Mouse (Mus musculus) layer of hippocampus, adult 18-20 months (tissue): ENCODE results near the gene Hs2st1. TPM values are rescaled to one million over a fixed set of nuclear protein-coding genes. Genes with fewer than 3 reads are reported as not detected.
A peak's percentile ranks its signal among the peaks of the same experiment; 100 is the strongest.

Experiments
- DNase-seq, 2 experiments: peaks; one replicate each; pipeline ENCODE4 v3.0.0; 2022; ENCODE audit warnings: low spot score in 2 of 2
- total RNA-seq, 2 experiments: library from RNA; stranded (reverse); gene quantifications; 2 replicates each; pipeline ENCODE4 v1.2.3; 2021

Hs2st1 gene
- total RNA-seq, 2 experiments from 2014 or later = 39.6 to 40.0 TPM

DNA sequence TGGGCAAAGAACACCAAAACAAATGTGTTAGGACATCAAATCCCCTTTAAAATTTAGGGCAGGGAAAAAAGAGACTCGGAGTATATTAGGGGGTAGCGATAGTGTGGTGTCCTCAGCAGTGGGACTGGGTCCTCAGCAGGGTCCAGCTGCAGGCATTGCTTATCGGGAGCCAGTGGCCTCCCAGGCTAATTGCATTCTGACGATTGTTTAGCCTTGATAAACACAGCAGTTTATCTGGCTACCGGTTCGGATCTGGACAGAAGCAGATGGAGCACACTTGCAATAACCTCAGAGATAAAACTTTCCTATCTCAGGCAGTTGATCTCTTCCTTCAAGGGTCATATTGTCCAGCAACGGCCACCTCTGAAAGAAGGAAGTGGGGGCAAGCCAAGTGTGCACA, 169.1 kb downstream of the Hs2st1 start:
- no peak for DNase-seq

DNA sequence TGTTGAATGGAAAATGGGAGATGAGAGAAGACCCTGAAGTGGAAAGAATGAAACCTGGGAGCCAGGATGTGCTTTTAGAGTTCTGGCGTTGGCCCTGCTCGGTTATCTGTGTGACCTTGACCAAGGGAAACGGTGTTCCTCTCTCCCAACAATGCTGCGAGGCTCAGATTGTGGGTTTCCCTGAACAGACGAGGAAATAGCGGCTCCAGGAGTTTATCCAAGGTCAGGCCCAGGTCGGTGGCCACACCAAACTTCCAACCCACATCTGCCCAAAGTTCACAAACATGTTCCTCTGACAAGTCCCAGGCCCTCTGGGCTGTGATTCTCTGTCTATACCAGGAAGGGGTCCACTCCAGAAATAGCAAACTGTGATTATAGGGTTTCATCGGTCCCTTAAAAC, 169.6 kb downstream of the Hs2st1 start:
- DNase-seq = no peak

DNA sequence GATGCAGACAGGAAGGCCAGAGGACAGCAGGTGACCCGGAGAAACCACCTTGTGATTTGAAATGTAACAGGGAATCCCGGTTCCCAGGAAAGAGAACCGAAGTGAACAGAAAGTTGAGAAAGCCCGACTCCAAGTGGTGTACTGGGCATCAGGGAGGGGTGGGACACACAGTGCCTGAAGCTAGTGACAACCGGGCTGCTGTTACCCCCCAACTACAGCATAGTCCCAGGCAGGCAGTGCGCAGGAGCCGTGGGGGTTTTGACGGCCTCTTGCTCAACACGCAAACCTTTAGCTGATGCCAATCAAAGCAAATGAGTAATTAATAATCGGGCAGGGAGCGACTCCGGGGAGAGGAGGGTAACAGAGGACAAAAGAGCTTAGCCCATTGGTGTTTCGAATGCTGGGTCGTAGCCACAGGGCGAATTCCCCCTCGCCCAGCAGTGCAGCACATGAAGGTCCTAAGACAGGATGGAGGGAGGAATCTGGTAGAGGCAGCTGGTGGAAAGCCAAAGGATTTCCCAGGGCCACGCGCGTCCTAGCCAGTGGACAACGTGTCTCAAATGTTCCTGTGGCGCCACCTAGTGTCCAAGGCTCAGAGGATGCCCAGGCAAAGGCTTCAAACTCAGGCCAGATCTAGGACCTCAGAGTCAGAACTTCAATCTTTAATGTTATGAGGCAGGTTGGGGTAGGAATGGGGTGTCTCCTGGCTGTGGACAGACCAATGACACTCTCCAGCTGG, 170.5 kb downstream of the Hs2st1 start:
- DNase-seq = peak; percentile 83 to 93

DNA sequence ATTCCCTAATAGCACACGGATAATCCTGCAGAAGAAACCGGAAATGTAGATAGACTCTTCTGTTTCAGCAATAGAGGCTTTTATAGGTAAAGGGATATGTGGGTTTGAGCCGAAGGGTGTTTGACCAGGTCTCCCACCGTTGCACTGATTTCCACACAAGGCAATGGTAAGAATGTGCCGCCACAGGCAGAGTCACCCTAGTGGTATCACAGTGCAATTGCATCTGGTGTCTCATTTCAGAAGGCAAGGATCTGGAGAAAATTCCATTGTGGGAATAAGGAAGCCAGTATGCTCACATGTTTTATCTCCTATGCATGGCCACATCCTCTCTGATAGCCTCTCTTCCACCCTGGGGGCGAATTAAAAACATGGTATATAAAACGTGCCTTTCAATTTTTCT, 171.8 kb downstream of the Hs2st1 start:
- DNase-seq = no peak

DNA sequence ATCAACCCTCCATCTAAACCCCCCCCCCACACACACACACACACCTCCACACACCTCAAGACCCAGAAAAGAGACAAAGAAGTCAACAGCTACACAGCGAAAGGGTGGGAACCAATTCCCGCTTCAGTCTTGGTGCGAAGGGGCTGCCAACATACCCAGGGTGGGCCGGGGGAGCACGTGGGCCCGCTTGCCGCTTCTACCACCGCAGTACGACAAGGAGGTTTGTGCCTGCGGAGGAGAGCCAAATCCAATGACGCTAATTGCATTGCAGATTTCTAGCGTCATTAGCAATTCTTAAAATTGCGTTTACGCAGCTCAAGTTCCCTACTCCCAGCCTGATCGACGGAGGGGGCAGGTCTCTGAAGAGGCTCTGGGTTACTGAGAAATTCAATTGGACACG, 173.5 kb downstream of the Hs2st1 start:
- DNase-seq = no peak

DNA sequence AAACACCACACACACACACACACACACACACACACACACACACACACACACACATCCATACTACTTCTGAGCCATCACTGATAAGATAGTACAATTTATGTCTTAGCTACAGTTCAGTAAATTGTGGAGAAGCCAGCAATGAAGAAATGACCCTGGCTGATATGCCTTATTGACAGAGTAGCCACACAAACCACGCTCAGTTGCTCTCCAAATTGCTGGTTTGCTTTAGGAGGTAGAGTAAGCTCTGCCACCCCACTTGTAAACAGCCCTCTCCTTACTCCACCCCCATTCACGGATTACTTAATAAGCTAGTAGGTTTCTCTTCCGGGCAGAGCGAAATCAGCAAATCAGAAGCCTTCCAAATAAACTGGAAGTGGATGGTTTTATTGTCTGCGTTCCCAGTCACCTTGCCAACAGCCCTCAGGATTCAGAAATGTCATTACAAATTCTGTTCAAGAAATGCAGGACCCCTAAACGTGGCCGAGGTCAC, 175.5 kb downstream of the Hs2st1 start:
- DNase-seq = no peak

DNA sequence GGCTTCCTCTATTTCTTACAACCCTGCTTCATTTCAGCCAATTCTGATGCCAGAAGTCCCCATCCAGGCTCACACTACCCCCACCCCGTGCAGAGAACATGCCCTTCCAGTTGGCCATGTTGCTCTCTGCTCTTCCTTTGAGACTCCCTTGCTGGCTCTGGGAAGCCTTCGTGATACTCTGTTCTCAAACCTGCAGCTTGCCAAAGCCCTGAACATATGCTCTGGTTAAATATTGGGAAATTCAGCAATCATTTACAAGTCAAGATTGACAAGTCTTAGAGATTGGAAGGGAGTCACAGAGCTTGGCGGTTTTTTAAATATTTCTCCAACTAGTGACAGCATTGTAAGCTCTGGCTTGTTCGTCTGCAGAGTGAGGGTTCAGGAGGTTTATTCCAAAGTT, 183.5 kb downstream of the Hs2st1 start:
- DNase-seq = no peak

DNA sequence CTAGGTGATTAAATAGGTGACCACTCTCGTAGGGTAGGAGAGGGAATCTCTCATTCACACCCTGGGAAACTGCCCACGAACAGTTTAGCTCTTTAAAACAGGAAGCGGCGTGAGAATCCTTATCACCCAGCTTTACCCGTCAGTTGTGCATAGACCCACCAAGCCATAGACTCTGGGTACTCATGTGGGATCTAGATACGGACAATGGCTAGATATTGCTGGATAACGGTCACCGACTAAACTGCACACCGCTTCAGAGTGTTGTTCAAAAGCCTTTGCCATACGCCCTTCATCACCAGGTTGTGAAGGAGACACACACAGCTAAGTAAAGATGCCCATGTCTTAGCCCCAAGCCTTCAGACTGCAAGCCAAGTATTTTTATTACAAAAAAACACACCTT, 185.3 kb downstream of the Hs2st1 start:
- no peak for DNase-seq

DNA sequence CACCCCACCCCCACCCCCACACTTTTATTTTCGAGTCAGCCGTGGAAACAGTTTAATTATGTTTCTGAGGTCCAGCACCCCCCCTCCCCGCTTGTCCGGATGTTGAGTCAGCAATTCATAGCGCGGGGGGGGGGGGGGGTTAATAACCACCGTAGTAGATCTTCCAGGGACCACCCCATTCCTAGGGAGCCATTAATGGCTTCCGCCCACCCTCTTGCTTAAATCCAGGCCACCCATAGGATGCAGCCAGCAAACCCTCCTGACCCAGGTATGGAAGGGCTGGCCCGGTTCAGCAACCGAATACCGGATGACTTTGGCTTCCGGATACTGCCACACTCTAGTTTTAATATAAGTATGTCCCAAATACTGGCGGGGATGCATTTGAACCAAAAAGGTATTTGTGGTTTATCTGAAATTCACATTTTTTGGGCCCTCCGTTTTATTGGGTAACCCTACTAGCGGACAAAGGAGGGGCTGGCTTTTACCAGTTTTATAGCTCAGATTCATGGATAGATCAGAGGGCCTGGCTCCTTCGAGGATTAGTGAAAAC, 188.5 kb downstream of the Hs2st1 start:
- DNase-seq = no peak

DNA sequence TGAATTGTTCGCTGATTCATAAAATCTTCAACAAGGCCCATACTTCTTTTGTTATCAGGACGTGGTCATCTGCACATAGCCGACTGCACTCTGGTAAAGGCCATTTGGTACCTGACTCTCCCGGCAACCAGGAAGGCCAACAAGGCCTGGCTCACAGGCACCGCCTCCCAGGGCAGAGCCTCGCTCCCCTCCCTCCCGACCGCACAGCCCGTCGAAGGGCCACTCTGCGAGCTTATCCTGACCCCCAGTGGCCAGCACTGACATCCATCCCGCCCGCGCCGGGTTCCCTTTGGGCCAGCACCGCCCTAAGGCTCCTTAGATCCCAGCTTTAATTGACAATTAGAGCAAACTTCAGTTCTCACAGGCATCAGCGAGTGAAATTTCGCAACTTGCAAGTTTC, 189.1 kb downstream of the Hs2st1 start:
- peak; percentile 40 to 62 for DNase-seq

DNA sequence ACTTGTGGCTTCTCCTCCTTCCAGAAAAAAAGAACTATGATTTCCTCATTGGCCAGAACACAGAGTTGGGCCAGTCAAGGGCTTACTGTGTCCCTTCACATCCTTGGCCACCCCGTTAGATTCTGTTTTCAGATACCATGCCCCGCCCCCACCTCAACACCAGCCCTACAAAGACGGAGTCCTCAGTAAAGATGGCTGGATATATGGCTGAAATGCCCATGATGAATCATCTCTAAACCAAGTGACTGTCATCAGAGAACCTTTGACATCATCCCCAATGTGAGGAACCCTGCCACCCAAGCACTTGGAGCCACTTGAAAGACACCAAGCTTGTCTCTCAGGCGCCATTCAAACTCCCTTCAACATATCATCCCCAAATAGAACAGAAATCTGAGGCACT, 190.2 kb downstream of the Hs2st1 start:
- DNase-seq = no peak

Other genes with a start within 250 kb of the Hs2st1 start
- gene Selenof, start 123 bp upstream of the Hs2st1 start, total RNA-seq = 100 to 1,000 TPM; 210 to 219 TPM
- gene Sh3glb1, start 150.2 kb upstream of the Hs2st1 start, total RNA-seq = 10 to 100 TPM; 53.0 to 54.0 TPM
- gene Clca3a1, start 190.8 kb upstream of the Hs2st1 start, total RNA-seq = under 1 TPM; 0.08 to 0.20 TPM
- gene Clca3a2, start 249.3 kb upstream of the Hs2st1 start, total RNA-seq = under 1 TPM in 1 of 2 experiments, not detected in 1; 0.61 TPM